Mouse (Mus musculus) cerebellum, adult 9-11 months (tissue): ENCODE measurements around the gene Rexo5.

Experiments used
- DNase-seq: peaks from one replicate; pipeline ENCODE4 v3.0.0; 2022

Rexo5 gene

DNA sequence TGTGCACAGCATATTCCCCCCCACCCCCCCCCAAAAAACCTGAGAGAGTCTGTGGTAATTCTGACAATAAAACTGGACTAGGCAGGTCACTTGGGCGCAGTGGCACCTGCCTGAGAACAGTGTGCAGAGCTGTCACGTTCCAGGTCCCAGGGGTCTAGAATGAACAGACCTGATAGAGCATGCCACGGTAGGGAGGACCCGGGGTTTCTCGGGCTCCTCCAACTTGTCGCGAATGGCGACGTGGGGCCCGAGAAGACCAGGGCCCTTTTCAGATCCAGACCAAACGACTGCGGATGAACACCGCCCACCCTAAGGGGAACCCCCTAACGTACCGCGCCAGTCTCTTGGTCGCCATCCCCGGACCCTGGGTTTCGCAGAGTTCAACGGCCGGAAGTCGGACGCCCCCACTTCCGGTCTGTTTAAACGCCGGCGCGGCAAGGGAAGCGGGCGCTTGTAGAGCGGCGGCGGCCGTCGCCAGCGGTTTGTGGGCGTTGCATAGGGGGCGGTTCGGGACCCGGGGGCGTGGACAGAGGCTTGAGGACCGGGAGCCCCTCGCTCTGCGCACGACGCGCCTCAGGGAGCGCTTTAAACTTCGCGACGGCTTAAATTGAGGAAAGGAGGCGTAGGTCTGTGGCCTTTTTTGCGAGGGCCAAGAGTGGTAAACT is at the start of gene Rexo5, which contains the start of gene Eri2:
TSS of gene Rexo5 (plus strand) at position 421 of the 665 bp plus-strand sequence.
TSS of gene Eri2 (minus strand) at position 473 of the 665 bp plus-strand sequence.
- peak; percentile 56 for DNase-seq

DNA sequence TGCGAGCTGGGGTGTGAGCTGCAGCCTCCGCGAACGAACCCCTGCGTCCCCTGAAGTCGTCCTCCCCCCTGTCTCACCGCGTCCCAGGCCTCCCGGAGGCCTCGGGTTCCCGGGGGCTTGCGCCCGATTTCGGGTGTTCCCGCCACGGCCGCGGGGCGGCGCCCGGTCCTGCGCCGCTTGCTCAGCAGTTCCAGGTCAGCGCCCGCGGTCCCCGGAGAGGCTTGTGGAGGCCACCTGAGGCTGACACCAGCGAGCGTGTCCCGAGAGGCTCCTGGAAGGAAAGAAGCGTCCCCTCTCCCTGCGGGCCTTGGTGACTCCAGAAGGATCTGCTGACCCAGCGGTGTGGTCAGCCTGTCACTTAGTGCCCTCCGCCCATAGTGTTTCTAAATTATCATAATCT is 49.5 kb upstream of the Rexo5 start:
- DNase-seq, result no peak

DNA sequence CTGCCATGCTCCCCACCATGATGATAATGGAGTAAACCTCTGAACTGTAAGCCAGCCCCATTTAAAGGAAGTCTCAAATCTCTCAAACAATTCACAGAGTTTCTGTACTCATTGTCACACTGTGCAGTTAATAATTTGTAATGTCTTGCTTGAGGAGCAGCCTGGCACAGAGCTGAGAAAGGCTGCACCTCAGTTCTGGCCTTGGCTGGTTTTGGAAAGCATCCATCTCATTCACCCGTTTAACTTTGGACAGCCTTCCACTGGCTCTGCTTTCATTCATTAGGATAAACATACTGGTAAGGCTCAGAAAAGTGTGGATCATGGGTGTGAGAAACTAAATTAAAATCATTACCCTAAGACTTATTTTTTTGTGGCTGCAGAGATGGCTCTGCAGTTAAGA is 47.9 kb upstream of the Rexo5 start:
- DNase-seq, result no peak

DNA sequence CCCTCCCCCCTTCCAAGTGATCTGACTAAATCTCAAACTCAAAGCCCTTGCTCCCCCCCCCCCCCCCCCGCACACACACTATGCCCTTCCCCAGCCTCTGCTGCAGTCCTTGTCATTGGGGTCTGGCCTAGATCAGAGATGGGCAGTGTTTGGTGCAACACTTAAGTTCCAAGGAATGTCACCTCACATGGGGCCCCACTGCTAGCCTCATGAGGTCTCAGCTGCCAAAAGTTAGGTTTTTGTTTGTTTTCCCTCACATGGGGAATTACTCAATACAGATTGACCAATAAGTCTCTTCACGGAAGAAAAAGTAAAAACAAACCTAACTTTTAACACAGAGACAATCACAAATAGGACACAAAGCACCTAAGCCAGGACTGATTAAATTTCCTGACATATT is 45.0 kb upstream of the Rexo5 start:
- no peak for DNase-seq

DNA sequence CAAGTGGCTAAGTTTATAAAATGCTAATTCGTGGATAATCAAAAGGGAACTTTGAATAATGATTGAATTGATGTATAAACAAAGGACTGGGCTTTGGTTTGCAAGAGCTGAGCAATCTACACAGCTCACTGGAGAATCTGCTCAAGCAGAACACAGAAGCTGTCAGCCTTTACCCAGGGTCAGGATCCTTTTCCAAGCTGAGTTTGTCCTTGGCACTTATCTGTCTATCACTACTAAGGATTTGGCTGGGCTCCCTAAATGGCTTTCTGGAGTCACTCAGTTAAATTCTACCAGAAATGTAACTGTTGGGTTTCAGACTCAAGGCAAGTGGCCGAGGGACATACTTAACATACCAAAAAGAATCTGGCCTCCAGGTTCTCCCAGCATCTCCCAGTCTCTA is 43.9 kb upstream of the Rexo5 start:
- DNase-seq, result no peak

DNA sequence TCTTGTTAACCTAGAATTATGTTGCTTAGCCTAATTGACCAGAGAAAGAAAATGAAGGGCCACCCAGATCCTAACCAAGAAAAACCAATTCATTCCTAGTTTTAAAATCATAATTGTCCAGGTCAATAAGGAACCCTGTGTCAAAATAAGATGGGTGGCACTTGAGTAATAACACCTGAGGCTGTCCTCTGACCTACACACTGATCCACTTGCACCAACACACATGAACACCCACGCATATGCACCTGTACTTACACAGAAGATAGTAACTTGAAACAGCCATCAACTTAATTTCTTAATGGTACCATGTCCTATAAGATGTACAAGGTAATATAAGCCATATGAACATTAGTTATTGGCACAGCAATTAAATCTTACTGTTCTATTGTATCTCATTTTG is 40.1 kb upstream of the Rexo5 start:
- no peak for DNase-seq

DNA sequence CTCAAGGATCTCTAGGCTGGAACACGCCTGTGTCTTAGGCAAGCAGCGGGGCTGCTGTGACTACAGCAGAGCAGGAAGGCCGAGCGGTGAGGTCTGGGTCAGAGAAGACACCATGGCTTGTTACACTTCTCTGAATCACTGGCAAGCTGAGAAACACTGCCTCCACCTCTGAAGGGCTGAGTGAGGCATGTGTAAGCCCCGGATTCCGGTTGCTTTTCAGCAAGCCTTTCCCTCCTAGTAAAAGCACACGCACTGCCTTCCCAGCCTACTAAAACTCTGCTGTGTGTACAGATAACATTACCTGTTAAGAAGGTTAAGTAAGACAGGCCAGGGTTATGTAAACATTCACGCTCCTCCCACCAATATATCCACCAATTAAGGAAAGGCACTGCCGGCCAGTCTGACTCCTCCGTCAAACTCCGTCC is 33.3 kb upstream of the Rexo5 start, which contains the start of gene Acsm3:
TSS of gene Acsm3 (plus strand) at position 397 of the 425 bp plus-strand sequence.
- no peak for DNase-seq

DNA sequence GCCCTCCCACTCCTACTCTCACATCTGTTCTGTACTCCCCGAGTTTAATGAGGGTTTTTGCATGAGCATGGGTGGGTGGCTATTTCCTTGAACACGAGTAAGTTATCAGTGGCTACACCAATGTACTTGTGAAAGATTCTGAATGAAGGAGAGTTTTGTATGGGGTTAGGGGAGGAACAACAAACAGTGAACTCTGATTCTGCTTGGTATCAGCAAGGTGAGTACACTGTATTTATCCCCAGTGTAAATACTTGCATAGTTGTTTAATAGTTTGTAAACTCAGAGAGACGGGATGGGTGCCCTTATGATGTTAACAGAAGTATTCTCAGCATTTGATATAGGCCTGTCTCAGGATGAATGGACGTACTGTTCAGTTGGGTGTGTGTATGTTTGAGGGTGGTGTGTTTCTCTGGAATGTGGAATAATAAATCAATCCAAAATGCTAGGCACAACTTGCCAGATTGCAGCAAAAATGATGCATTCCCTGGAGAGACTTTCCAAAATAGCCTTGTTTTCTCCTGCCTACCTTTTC is 31.6 kb upstream of the Rexo5 start:
- no peak for DNase-seq

DNA sequence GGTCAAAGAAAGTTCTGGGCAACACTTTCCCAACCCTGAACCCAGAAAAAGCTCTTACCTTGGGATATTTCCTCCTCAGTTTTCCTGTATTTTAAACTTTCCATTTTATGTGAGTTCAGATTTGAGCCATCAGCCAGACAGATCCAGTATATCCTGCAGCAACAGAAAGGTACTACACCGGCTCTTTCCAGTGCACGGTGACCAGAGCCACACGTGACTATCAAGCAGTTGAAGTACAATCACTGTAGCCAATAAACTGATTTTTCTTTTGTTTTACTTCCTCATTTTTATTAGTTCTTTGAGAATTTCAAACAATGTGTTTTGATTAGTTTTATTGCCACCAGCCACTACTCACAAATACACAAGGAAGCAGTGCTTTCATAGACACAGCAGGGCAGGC is 29.4 kb upstream of the Rexo5 start:
- no peak for DNase-seq

DNA sequence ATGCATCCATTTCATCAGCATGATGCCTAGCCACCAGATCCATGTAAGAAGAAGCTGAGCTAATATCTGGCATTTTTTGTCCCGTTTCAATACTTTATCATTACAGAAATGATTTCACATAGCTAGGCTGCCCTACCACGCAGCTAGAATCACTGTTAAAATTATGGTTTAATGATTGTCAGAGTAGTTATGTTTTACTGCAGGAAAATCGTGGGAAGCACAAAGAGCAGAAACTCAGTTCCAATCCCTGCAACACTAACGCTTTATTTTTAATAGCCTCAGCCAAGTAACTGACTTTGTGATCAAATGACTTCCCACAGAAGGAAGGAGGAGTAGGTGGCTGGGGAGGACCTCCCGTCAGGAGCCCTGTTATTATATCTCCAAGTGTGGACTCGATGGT is 26.8 kb upstream of the Rexo5 start:
- DNase-seq, result no peak

DNA sequence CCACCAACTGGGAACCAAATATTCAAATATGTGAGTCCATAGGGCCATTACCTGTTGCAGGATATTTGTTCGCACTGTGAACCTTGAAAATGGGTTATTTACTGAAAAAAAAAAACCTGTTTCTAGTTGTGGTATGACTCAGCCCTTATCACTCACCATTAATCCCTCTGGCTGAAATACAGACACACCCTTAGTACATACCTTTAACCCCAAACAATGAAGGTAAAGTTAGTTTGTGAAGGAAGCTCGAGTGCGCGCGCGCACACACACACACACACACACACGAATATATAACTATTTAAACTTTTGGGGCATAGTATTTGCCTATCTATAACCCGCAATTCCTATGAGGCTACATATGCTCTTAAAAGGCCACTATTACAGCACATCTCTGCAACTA is 23.9 kb upstream of the Rexo5 start:
- no peak for DNase-seq

DNA sequence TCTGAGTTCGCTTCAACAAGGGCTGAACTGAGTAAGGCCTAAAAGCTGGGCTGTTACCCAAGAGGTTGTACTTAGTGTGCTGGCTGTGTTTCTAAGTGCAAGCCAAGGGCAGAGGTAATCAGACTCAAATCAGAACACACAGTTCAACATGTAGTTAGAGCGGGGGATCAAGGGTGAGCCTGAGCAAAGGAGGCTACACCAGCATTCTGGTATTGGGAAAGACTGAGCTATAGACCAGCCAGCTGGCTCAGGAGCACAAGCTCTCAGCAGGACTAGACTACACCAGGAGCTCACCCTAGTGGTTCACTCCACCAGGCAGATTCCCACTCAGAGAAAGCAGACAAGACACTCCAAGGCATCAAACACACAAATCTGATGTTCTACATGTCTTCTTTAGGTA is 10.4 kb upstream of the Rexo5 start:
- no peak for DNase-seq

DNA sequence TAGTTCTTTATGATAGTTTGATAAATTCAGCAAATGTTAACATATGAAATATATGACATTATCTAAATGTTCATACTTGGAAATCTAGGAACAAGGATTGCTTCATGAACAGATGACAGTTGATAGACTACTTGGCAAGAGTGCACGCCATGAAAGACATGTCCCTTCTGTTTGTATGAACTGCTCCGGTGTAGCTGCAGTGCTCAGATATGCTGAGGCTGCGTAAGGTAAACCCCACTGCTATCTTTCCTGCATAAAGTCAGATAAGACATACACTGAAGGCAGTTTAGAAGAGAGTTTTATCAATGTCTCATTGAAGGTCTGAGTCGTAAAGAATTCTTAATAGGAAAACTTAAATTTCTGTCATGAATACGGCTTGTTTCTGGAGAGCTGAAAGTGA is 8.9 kb upstream of the Rexo5 start:
- DNase-seq, result no peak

DNA sequence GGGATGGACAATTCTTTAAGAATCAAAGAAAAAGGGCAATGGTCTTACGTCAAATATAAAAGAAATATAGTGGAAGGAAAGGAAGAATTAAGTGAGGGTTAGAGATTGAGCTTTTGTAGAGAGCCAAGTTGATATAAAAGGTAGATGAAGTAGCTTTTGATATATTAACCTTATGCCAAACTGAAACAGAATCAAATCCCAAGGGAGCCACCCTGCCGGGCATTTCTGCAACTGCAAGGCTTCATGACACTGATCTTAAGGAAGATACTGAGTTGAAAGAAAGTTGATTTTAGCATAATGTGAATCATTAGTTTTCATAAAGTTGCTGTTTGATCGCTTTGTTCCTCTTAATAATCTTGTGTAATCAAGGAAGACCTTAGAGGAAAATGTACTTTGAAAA is 4.8 kb upstream of the Rexo5 start:
- no peak for DNase-seq

DNA sequence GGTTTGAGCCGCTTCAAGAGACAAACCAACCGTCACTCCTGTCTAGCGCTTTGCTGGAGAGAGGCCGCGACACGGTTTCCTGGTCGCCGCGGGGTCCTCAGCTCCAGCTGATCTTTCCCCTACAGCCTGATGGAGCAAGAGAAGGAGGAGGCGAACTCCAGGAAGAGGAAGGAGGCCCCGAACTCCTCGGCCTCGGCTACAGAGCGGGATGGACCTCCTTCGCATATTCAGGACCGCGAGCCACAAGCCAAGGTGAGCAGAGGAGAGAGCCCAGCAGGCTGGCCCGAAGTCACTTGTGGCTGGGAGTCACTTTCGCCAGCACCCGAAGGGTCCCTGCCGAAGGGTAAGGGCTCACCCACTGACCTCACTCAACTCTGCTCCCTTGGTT is 439 bp downstream of the Rexo5 start:
- DNase-seq, result no peak

DNA sequence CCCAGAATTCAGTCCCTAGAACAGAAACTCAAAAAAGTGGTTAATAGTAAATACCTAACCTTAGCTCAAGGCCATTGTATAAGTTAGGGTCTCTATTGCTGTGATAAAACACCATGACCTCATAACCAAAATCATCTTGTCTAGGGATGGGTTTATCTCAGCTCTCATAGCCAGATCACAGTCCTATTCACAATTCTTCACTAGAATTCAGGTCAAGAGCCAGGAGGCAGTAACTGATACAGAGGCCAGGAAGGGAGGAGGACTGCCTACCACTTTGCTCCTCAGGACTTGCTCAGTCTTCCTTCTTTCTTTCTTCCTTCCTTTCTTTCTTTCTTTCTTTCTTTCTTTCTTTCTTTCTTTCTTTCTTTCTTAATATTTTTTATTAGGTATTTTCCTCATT is 1.5 kb downstream of the Rexo5 start:
- DNase-seq, result no peak

DNA sequence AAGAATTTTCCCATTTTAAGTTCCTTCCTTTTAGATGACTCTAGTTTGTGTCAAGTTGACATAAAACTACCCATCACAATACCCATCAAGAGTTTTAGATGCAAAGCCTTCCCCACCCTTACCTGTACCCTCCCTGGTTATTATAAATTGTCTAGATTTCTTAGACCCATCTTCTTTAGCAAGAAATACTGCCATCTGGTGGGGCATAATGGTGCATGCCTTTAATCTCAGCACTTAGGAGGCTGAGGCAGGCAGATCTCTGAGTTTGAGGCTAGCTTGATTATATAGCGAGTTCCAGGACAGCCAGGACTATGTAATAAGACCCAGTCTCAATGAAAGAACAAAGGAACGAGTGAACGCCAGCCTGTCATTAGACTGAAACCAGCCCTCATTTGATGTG is 6.7 kb downstream of the Rexo5 start:
- DNase-seq, result no peak

DNA sequence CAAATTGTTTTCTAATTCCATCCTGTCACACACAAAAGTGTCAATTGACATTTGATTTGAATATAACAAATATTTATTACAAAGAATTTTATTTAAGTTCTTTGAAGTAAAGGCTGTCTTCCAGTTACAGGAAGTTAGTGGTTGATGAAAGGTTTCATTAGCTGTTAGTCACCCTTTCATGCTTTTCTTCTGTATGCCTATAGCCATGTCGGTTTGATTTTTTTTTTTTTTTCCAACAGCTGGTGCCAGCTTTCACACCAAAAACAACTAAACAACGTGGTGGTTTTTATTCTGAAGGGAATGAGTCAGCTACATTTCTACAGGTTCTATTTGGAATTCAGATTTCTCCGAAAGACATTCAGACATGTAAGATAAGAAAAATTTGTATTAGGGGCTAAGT is 7.2 kb downstream of the Rexo5 start:
- DNase-seq, result no peak

DNA sequence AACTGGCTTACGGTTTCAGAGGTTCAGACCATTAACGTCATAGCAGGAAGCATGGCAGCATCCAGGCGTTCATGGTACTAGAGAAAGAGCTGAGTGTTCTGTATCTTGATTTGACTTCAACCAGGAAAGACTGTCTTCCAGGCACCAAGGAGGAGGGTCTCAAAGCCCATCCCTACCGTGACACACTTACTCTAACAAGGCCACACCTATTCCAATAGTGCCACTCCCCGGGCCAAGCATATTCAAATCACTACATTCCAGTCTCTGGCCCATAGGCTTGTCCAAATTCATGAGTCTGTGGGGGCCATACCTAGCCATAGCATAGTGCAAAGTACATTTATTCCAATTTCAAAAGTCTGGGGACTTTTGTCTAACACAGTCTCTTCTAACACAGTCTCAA is 13.6 kb downstream of the Rexo5 start:
- no peak for DNase-seq

DNA sequence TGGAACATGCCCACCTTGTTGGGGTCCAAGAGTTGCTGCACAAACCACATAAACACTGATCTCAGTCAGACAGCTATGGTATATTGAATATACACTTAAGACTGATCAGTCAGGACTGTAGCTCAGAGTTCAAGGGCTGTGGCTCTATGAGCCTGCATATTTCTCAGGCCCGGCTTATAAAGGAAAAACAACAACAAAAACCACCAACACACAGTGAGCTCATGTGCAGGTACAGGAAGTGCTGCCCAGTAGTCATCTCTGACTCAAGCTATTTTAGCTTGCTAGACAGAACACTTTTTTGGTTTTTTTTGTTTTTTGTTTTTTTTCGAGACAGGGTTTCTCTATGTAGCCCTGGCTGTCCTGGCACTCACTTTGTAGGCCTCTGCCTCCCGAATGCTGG is 14.9 kb downstream of the Rexo5 start:
- no peak for DNase-seq

DNA sequence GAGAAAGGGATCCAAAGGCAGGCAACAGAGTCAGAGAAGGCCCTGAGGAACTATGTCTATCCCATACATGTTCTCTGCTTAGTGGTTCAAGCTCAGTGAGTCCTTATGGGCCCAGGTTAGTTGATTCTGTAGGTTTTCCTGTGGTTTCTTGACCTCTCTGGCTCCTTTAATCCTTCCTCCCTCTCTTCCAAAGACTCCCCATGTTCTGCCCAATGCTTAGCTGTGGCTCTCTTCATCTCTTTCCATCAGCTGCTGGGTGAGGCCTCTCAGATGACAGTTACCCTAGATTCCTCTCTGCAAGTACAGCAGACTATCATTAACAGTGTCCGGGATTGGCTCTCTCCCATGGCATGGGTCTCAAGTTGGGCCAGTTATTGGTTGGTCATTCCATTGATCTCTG is 41.6 kb downstream of the Rexo5 start:
- DNase-seq, result no peak

DNA sequence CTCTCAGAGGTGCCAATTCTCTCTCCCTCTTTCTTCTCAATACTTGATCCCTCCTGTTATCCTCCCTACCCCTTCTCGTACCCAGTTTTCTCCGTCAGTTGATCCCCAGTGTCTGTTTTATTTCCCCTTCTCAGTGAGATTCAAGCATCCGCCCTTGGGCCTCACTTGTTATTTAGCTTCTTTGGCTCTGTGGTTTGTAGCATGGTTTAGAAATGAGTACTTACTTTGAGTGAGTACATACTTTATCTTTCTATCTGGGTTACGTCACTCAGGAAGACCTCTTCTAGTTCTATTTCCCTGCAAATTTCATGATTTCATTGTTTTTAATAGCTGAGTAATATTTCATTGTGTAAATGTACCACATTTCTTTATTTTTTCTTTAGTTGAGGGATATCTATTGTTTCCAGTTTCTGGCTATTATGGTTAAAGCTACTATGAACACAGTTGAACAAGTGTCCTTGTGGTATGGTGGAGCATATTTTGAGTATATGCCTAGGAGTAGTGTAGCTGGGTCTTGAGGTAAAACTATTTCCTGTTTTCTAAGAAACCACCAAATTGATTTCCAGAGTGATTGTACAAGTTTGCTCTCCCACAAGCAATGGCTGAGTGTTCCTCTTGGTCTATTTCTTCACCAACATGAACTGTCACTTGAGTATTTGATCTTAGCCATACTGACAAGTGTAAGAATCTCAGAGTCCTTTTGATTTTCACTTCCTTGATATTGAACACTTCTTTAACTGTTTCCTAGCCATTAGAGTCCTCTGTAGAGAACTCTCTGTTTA is 42.4 kb downstream of the Rexo5 start:
- no peak for DNase-seq

DNA sequence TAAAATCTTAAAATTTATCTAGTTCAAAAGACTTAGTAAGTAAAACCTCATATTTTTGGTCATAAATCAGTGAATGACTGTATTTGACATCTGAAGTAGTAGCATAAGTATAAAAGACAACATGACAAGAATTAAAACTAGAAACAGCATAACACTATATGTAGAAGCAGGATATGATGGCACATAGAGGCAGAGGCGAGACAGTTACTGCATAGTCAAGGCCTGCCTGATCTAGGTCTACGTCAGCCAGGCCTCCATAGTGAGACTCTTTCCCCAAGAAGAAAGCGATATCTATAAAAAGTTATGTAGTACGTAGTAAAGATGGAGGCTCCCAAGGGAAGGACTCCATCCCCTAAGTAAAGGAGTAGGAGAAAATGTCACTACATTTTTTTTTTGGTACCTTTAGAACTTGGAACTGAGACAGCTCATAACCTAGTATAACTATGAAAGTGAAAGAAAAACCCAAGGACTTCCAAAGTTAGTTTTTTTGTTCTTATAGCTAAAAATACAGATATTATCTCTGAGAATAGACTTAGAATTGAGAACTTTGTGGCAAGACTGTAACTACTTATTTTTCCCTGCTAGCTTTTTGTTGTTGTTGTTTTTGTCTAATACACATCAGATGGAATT is 48.1 kb downstream of the Rexo5 start:
- DNase-seq, result no peak

DNA sequence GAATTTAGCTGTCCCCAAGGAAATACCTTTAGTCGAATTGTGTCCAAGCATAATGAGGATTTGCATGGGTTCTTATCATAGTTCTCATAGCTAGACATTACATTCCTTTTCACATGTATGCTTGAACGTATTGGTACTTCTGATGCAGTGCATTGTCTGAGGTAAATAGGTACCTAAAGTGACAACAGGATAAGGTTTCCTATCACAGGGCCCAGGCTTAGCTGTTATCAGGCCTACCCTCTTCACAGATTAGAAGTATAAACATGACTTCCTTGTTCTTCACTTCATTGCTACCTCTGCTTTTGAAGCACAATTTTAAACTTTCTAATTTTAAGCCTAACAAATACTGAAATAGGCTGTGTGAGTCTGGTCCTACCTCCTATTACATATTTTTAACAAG is 51.7 kb downstream of the Rexo5 start:
- no peak for DNase-seq
